Mouse (Mus musculus): Measurements from ENCODE around the gene Phox2a.

Phox2a gene

DNA sequence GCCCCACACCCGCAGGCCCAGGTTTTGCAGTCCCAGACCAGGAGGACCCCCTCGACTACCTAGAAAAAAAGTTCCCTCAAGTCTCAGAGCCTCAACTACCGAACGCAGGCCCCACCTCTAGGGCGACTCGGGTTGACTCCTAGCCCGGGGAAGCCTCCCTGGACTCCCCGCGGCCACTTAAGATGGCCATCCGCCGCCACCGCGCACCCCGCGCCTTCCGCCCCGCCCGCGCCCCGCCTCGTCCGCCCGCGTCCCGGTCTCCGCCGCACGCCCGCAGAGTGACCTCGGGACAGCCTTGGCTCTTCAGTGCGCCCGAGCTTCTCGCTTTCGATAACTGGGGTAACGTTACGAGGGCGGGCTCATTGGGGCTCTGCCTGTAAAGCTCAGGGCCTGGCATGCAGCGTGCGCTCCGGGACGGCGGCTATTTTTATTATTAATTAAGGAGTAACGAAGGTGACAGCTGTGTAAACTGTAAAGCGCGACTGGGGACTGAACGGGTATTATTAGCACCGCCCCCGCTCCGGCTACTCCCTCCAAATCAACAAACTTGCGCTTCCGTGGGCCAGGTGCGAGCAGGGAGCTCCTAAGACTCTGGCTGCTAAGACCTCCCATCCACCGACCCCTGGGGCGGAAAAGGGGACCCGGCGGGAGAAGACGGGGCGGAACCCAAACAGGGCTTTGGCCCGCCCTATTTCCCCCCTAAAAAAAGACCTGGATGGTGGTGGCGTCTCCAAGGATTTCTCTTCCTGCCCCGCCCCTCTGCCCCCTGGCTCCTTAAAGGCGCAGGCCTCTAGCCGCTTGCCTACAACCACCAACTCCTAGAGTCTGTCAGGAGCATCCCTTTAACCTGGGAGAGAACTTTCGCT, 19.7 kb downstream of the Phox2a start, which contains the start of gene Inppl1:
Gene Inppl1, minus strand, starts transcription at position 624 of the 866 bp plus-strand sequence.
- peak; percentile 51 for DNase-seq (ENCODE audit: low read depth, low spot score)

GRCm38 (mm10) chr7:101844186-101844585, 26.1 kb downstream of the Phox2a start:
- no peak for DNase-seq (ENCODE audit: low read depth, low spot score)

- DNase-seq (ENCODE audit: low read depth, low spot score), result no peak
These were observed 29.8 kb downstream of the Phox2a start for GRCm38 (mm10) chr7:101847934-101848333.

DNA sequence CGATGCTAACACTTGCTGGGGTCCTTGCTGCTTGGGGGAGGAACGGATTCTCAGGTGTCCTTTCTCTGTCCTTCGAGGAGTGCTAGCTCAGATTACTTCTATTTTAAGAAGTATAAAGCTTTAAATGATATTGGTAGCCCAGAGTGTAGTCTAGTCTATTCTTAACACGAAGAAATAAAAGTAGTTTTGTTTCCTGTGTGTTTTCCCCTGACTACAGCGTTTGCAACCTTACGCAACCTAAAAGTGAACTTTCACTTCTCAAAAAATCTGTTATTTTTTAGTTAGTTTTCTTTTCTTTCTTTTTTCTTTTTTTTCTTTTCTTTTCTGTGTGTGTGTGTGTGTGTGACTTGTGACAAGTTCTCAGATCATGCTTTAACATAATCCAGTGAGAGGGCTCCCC, 33.6 kb downstream of the Phox2a start:
- no peak for DNase-seq (ENCODE audit: low read depth, low spot score)

- no peak for DNase-seq (ENCODE audit: low read depth, low spot score)
These were observed 34.7 kb downstream of the Phox2a start for GRCm38 (mm10) chr7:101852846-101853245.

DNA sequence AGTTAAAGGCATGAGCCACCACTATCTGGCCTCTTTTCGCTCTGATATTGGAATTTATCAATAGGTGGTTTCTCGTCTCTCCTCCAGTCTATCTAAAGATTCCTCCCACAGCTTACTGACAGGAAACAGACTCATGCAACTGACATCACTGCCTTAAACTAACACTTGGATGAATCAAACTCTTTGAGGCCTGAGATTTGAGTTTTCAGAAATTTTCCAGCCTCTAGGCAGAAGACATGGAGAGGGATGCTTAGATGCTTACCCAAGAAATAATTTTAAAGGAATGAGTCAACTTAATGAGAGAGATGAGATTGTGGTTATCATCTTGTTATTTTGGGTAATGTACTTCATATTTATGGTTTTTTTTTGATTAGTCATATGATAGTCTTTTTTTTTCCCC, 35.7 kb downstream of the Phox2a start:
- DNase-seq (ENCODE audit: low read depth, low spot score), result no peak

DNA sequence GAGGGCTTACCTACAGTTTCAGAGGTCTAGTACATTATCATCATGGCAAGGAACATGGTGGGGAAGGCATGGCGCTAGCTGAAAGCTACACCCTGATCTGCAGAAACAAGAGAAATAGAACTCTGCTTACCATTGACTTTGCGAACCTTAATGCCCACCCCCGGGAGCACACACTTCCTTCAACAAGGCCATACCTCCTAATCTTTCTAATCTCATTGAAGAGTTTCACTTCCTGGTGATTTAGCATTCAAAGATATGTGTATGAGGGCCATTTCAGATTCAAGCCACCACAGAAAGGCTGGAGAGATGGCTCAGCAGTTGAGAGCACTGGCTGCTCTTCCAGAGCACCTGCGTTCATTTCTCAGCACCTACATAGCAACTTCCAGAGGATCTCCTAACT, 39.0 kb downstream of the Phox2a start, which contains the start of gene Folr2:
Gene Folr2, minus strand, starts transcription at position 101 of the 400 bp plus-strand sequence.
- no peak for DNase-seq (ENCODE audit: low read depth, low spot score)

DNA sequence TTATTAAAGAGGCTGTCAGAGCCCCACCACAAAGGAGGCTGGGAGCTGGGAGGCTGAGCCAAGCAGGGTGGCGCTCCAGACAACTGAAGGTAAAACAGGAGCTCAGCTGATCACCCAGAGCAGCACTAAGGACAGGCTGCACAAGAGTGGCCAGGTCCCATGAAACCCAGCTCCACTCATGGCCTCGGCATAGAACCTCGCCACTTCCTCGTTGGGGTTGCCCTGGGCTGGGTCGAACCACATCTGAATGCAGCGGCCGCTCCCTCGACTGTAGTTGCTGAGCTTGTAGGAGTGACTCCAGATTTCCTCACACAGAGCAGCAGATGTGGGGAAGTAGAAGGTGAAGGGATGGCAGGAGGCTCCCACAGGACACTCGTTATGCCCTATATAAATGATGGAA, 40.2 kb downstream of the Phox2a start:
- no peak for DNase-seq (ENCODE audit: low read depth, low spot score)

DNA sequence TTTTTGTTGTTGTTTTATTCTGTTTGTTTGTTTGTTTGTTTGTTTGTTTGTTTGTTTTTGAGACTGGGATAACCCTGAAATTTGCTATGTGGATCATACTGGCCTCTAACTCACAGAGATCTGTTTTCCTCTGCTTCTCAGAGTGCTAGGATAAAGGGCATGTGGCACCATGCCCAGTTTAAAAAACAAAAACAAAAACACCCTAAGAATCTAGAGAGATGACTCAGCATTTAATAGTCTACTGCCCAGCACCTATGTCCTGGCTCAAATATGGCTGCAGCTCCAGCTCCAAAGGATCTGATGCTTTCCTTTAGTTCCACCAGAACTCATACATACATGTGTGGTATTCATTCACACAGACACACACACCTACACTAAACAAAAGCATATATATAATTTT, 42.9 kb downstream of the Phox2a start:
- no peak for DNase-seq (ENCODE audit: low read depth, low spot score)

GRCm38 (mm10) chr7:101862291-101862690, 44.2 kb downstream of the Phox2a start:
- no peak for DNase-seq (ENCODE audit: low read depth, low spot score)

DNA sequence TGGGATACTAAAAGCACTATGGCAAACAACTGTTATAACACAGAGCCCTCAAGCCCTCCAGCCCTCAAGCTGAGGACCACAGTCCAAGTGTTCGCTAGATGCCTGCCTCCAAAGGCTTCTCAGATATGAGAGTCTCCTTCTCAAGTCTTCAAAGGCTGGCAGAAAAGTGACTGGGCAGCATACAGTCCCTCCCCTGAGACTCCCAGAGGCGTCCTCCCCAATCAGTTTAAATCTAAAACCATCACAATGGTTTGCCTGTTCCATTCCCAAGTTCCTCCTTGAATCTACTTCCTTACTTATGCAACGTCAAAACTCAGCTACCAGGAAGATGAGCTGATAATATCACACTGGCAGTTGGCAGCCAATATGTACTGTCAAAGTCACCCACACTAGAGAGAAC, 45.3 kb downstream of the Phox2a start, which contains the start of gene Anapc15:
Gene Anapc15, plus strand, starts transcription at position 301 of the 400 bp plus-strand sequence.
- DNase-seq (ENCODE audit: low read depth, low spot score), result no peak

GRCm38 (mm10) chr7:101866491-101867265, 48.6 kb downstream of the Phox2a start:
- no peak for DNase-seq (ENCODE audit: low read depth, low spot score)

- no peak for DNase-seq (ENCODE audit: low read depth, low spot score)
These were observed 49.4 kb downstream of the Phox2a start for GRCm38 (mm10) chr7:101867482-101867881.

- no peak for DNase-seq (ENCODE audit: low read depth, low spot score)
These were observed 50.4 kb downstream of the Phox2a start for GRCm38 (mm10) chr7:101868241-101869162.

- DNase-seq (ENCODE audit: low read depth, low spot score), result no peak
These were observed 51.0 kb downstream of the Phox2a start for GRCm38 (mm10) chr7:101869163-101869500.

GRCm38 (mm10) chr7:101870629-101871028, 52.5 kb downstream of the Phox2a start, which contains the start of gene Folr1:
Folr1 (minus strand) TSS chr7:101870788.
- DNase-seq (ENCODE audit: low read depth, low spot score), result no peak

DNA sequence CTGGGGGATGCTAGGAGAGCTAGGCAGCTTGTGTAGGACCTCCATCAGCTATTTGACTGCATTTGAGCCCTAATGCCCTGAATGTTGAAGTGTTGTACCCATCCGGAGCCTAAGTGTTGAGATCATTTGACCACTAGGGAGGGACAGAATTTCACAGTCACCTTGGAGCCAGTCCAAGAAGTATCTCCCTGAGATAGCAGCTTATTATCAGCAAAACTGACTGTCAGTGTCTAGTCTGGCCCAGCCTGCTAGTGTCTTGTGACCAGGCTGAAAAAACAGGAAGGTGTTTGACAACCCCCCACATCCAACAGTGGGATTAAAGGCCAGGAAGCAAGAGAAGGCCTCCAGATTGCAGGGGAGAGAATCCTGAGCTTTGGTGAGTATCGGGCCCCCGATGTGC, 53.2 kb downstream of the Phox2a start:
- DNase-seq (ENCODE audit: low read depth, low spot score), result no peak

Data from CD4-positive, CD25-positive, alpha-beta regulatory T cell, adult 2 months (primary cell).